Mouse (Mus musculus) lung, embryonic 15.5 days (tissue): ENCODE data around the gene Gdpd3. TPM values are rescaled to one million over a fixed set of nuclear protein-coding genes. Genes with fewer than 3 reads are reported as not detected.

ENCODE experiments used
- ATAC-seq: fragments of 200-750 bp; cut with Nextera tagmentation; 2 replicates; pipeline ENCODE4 v1.8.0; 2017; ENCODE audit warnings: moderate number of reproducible peaks, borderline replicate concordance; ENCODE audit not compliant: low FRiP score, low TSS enrichment; ENCODE audit errors: extremely low read depth
- H3K27ac ChIP-seq: fragments of 300-500 bp; sonication (generic); 2 replicates; pipeline ENCODE4 v1.5.1; 2015; ENCODE audit warnings: moderate library complexity, mild to moderate bottlenecking, inconsistent platforms
- H3K27me3 ChIP-seq: fragments of 300-500 bp; sonication (generic); 2 replicates; pipeline ENCODE4 v1.6.1; 2015; ENCODE audit warnings: inconsistent platforms
- H3K36me3 ChIP-seq: fragments of 300-500 bp; sonication (generic); 2 replicates; pipeline ENCODE4 v1.6.1; 2015; ENCODE audit warnings: inconsistent platforms
- H3K4me1 ChIP-seq: fragments of 300-500 bp; sonication (generic); 2 replicates; pipeline ENCODE4 v1.6.1; 2015; ENCODE audit warnings: inconsistent platforms
- H3K4me2 ChIP-seq: fragments of 300-500 bp; sonication (generic); 2 replicates; pipeline ENCODE4 v1.6.1; 2015; ENCODE audit warnings: inconsistent platforms, mild to moderate bottlenecking, moderate library complexity
- H3K4me3 ChIP-seq: fragments of 300-500 bp; sonication (generic); 2 replicates; pipeline ENCODE4 v1.5.1; 2015; ENCODE audit warnings: mild to moderate bottlenecking, inconsistent platforms
- H3K9ac ChIP-seq: fragments of 300-500 bp; sonication (generic); 2 replicates; pipeline ENCODE4 v1.6.1; 2015; ENCODE audit warnings: inconsistent platforms
- H3K9me3 ChIP-seq: fragments of 300-500 bp; sonication (generic); 2 replicates; pipeline ENCODE4 v1.6.1; 2016; ENCODE audit warnings: inconsistent platforms
- WGBS: fragments of 180-500 bp; shearing (Covaris S2); methylation state at CpG from one replicate; pipeline ENCODE4 v1.1.7; 2015; 5-methylcytosine and 5-hydroxymethylcytosine counted together
- polyA plus RNA-seq: library from polyadenylated mRNA; unstranded; fragments of >200 nt; fragmentation: Nextera tagmentation; extraction: Ambion mirVana; gene quantifications from 2 replicates; pipeline ENCODE4 v1.2.1, GENCODE M21; 2015

Gdpd3 gene
- polyA plus RNA-seq, 1 experiment from 2014 or later, result 2.5 TPM

DNA sequence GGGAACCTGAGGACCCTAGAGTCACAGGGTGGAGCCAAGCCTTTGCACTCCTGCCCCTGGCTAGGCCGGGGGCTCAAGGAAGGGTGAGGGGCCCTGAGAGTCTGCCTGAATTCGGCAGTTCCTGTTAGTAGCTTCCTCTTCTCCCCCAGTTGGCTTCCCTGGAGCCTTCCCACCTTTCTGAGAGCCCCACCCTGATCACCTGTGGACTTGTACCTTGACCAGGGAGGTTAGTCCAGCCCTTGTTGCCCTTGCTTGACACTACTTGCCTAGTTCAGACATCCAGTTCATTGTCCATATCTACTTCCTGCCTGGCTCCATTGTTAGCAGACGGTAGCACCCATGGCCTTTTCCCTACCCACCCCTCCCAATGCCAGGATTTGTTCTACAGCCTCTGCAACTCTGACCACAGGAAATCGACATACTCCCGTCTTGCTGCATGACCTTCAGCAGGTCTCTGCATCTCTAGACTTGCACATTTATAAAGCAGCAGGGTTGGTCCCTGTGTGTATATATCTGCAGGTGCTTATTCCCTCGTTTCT lies 4.5 kb upstream of the Gdpd3 start:
- 0 out of 2 replicates have a peak overlapping the region, but pooled peaks have one; percentile 89 for H3K4me3 ChIP-seq

DNA sequence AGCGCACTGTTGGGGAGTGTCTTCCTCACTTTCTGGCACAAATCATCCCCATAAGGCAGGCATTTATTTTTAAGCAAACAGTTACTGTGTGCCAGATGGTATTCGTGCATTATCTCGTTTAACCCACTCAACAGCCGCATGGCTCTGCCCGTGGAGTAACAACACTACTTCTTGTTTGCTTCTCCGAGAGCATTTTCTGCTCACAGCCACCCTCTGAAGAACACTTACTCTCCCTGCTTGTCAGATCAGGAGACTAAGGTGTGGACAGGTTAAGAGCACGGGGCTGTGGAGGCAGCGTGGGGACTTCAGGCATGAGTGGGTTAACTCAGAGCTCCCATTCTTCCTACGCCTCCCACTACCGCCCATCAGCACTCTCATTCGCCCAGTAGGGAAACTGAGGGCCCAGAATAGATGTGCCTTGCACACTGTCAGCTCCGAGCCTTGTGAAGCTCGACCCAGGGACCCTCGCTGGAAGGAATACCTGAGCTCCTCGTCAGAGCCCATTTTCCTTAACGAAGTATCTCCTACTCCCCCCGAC lies 3.6 kb upstream of the Gdpd3 start:
- H3K27ac ChIP-seq, result 0 out of 2 replicates have a peak overlapping the region, but pooled peaks have one; percentile 22
- H3K4me3 ChIP-seq, result no peak overlapping the region
- H3K4me2 ChIP-seq, result peak overlapping the region; percentile 28
- H3K27me3 ChIP-seq, result no peaks in the 10 kb centered on the region
- no peak overlapping the region; the same call in 1 of the 2 replicates for H3K9ac ChIP-seq
- peaks cover 29% of the 10 kb centered on the region for H3K4me1 ChIP-seq
- H3K36me3 ChIP-seq, result peaks cover 51% of the 10 kb centered on the region
- no peak for ATAC-seq
- no peaks in the 10 kb centered on the region for H3K9me3 ChIP-seq
- WGBS, result 44% methylated on average over 17 of the region's 17 CpGs

More for the DNA sequence above, 4.5 kb upstream of the Gdpd3 start:
- 0 out of 2 replicates have a peak overlapping the region, but pooled peaks have one; percentile 1 for H3K9ac ChIP-seq
- H3K27me3 ChIP-seq, result no peaks in the 10 kb centered on the region
- H3K36me3 ChIP-seq, result peaks cover 42% of the 10 kb centered on the region
- H3K9me3 ChIP-seq, result no peaks in the 10 kb centered on the region
- 59% methylated on average over 6 of the region's 6 CpGs for WGBS
- H3K4me2 ChIP-seq, result peak overlapping the region; percentile 82
- peak overlapping the region; percentile 99 for H3K27ac ChIP-seq
- no peak for ATAC-seq
- peaks cover 29% of the 10 kb centered on the region for H3K4me1 ChIP-seq

DNA sequence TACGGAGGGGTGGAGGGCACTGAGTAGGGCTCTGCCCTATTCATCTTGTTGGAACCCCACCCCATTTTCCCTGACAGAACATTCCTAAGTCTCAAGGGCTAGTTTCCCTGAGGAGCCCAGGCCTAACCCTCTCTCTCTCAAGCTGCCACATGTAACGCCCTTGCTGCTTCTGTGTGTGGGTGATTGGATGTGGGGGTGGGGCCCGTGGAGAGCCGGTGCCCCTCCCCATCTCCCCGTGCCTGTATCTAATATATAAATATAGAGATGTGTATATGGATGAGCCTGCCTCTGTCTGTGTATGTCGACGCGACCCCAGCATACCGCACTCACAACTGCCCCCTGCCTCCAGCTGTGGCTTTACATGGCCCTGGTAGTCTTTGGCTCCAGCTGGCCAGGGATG lies 594 bp upstream of the Gdpd3 start:
- Histone ChIP-seq H3K27ac (no peak overlapping the region), H3K4me1 (peaks cover 28% of the 10 kb centered on the region), H3K4me2 (no peak overlapping the region), H3K9me3 (no peaks in the 10 kb centered on the region), H3K27me3 (no peaks in the 10 kb centered on the region), H3K36me3 (peaks cover 81% of the 10 kb centered on the region), H3K4me3 (no peak overlapping the region), H3K9ac (no peak overlapping the region)
- WGBS, result 66% methylated on average over 9 of the region's 9 CpGs
- no peak for ATAC-seq

- no peak for ATAC-seq
- H3K4me3 ChIP-seq, result no peak overlapping the region
- H3K4me1 ChIP-seq, result peaks cover 13% of the 10 kb centered on the region
- no peak overlapping the region for H3K4me2 ChIP-seq
- no peak overlapping the region for H3K27ac ChIP-seq
- no peaks in the 10 kb centered on the region for H3K9me3 ChIP-seq
- peaks cover 92% of the 10 kb centered on the region for H3K36me3 ChIP-seq
- H3K9ac ChIP-seq, result no peak overlapping the region
- H3K27me3 ChIP-seq, result no peaks in the 10 kb centered on the region
- 91% methylated on average over 8 of the region's 8 CpGs for WGBS
Measured at GRCm38 (mm10) chr7:126767001-126767400, 867 bp downstream of the Gdpd3 start.

DNA sequence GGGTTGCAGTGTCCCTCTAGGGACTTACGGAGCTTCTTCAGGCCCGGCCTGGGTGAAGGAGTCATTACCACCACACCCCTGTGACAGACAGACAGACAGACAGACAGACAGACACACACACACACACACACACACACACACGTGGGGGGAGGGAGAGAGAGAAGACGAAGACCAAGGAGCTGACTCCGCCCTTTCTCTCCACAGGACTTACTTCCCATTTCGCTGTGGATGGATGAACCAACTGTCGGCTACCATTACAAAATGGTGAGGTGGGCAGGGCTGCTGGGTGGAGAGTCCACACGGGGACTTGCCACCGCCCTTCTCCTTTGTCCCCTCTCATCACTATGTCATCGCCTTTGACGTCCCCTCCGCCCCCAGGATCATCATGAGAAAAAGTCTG lies 4.7 kb downstream of the Gdpd3 start:
- Histone ChIP-seq H3K9ac (no peak overlapping the region), H3K27ac (no peak overlapping the region), H3K4me3 (no peak overlapping the region), H3K4me2 (no peak overlapping the region), H3K4me1 (peaks cover 8% of the 10 kb centered on the region), H3K27me3 (no peaks in the 10 kb centered on the region), H3K36me3 (peaks cover 72% of the 10 kb centered on the region), H3K9me3 (no peaks in the 10 kb centered on the region)
- 78% methylated on average over 12 of the region's 12 CpGs for WGBS
- no peak for ATAC-seq

- Histone ChIP-seq H3K4me3 (no peak overlapping the region), H3K4me2 (no peak overlapping the region), H3K36me3 (peaks cover 48% of the 10 kb centered on the region), H3K9ac (no peak overlapping the region), H3K4me1 (peaks cover 28% of the 10 kb centered on the region), H3K27me3 (no peaks in the 10 kb centered on the region), H3K9me3 (no peaks in the 10 kb centered on the region), H3K27ac (no peak overlapping the region)
- 91% methylated on average over 2 of the region's 2 CpGs for WGBS
- no peak for ATAC-seq
Measured at GRCm38 (mm10) chr7:126773351-126773750, 7.2 kb downstream of the Gdpd3 start.

- H3K9ac ChIP-seq, result no peak overlapping the region
- no peak overlapping the region for H3K4me3 ChIP-seq
- H3K27ac ChIP-seq, result no peak overlapping the region
- no peak for ATAC-seq
- no peaks in the 10 kb centered on the region for H3K27me3 ChIP-seq
- 67% methylated on average over 2 of the region's 2 CpGs for WGBS
- no peaks in the 10 kb centered on the region for H3K9me3 ChIP-seq
- peaks cover 36% of the 10 kb centered on the region for H3K36me3 ChIP-seq
- peaks cover 38% of the 10 kb centered on the region for H3K4me1 ChIP-seq
- no peak overlapping the region for H3K4me2 ChIP-seq
Measured at GRCm38 (mm10) chr7:126774463-126774862, 8.3 kb downstream of the Gdpd3 start.

GRCm38 (mm10) chr7:126775185-126775977 lies 9.2 kb downstream of the Gdpd3 start:
- Histone ChIP-seq H3K4me1 (peaks cover 47% of the 10 kb centered on the region), H3K27me3 (no peaks in the 10 kb centered on the region), H3K9ac (no peak overlapping the region), H3K4me2 (no peak overlapping the region), H3K9me3 (no peaks in the 10 kb centered on the region), H3K27ac (peak overlapping the region; percentile 84; the same call in 1 of the 2 replicates), H3K36me3 (peaks cover 27% of the 10 kb centered on the region), H3K4me3 (0 out of 2 replicates have a peak overlapping the region, but pooled peaks have one; percentile 77)
- no peak for ATAC-seq
- 74% methylated on average over 10 of the region's 10 CpGs for WGBS

GRCm38 (mm10) chr7:126775978-126776234 lies 9.8 kb downstream of the Gdpd3 start:
- Histone ChIP-seq H3K9ac (no peak overlapping the region), H3K4me1 (peaks cover 51% of the 10 kb centered on the region), H3K36me3 (peaks cover 23% of the 10 kb centered on the region), H3K9me3 (no peaks in the 10 kb centered on the region), H3K4me2 (peak overlapping the region; percentile 95), H3K4me3 (peak overlapping the region; percentile 77; the same call in 1 of the 2 replicates), H3K27me3 (no peaks in the 10 kb centered on the region), H3K27ac (peak overlapping the region; percentile 84)
- WGBS, result 54% methylated on average over 3 of the region's 3 CpGs
- no peak for ATAC-seq

DNA sequence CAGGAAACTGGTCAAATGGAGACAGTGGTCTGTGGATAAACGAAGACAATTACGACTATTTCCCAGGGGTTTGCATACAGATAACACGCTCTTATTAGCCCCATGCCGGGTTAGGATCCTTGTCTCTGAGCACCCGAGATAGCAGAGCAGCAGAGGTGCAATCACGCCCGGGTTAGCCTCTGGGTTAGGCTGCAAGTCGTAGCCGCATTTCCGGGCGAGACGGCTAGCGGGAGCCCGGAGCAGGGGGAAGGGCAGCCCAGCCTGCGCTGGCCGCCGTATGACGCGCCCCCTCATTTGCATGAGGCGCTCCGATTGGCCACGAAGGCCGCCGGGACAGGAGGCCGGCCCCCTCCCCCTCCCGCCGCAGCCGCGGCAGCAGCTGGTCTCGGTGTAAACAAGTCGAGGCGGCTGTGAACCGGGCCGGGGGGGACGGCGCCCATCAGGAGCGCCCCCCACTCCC lies 10.5 kb downstream of the Gdpd3 start, which contains the start of gene Ypel3:
TSS of gene Ypel3 (plus strand) at position 358 of the 460 bp plus-strand sequence.
- Histone ChIP-seq H3K9me3 (no peaks in the 10 kb centered on the region), H3K27me3 (no peaks in the 10 kb centered on the region), H3K36me3 (peaks cover 16% of the 10 kb centered on the region), H3K4me3 (peak within 1 kb of the TSS; percentile 77), H3K27ac (peak within 1 kb of the TSS; percentile 84), H3K4me2 (peak within 1 kb of the TSS; percentile 95), H3K4me1 (peaks cover 58% of the 10 kb centered on the region), H3K9ac (peak within 1 kb of the TSS; percentile 84)
- ATAC-seq, result peak; percentile 89
- WGBS, result under 1% methylated on average over 34 of the region's 37 CpGs

- H3K4me2 ChIP-seq, result peak overlapping the region; percentile 95
- no peaks in the 10 kb centered on the region for H3K9me3 ChIP-seq
- no peak for ATAC-seq
- H3K9ac ChIP-seq, result peak overlapping the region; percentile 84
- peaks cover 9% of the 10 kb centered on the region; the same call in 1 of the 2 replicates for H3K36me3 ChIP-seq
- whole genome bisulfite sequencing, result 39% methylated on average over 10 of the region's 10 CpGs
- peak overlapping the region; percentile 84 for H3K27ac ChIP-seq
- peak overlapping the region; percentile 77 for H3K4me3 ChIP-seq
- peaks cover 60% of the 10 kb centered on the region for H3K4me1 ChIP-seq
- H3K27me3 ChIP-seq, result no peaks in the 10 kb centered on the region
Measured at GRCm38 (mm10) chr7:126777476-126777875, 11.3 kb downstream of the Gdpd3 start.

- peaks cover 8% of the 10 kb centered on the region; the same call in 1 of the 2 replicates for H3K36me3 ChIP-seq
- H3K9me3 ChIP-seq, result no peaks in the 10 kb centered on the region
- ATAC-seq, result no peak
- H3K4me2 ChIP-seq, result peak overlapping the region; percentile 95
- H3K4me1 ChIP-seq, result peaks cover 60% of the 10 kb centered on the region
- peak overlapping the region; percentile 77; the same call in 1 of the 2 replicates for H3K4me3 ChIP-seq
- H3K27ac ChIP-seq, result peak overlapping the region; percentile 84; the same call in 1 of the 2 replicates
- no peaks in the 10 kb centered on the region for H3K27me3 ChIP-seq
- H3K9ac ChIP-seq, result peak overlapping the region; percentile 84; the same call in 1 of the 2 replicates
- 75% methylated on average over 3 of the region's 3 CpGs for WGBS
Measured at GRCm38 (mm10) chr7:126778147-126778546, 12.0 kb downstream of the Gdpd3 start.
